Mouse (Mus musculus): ENCODE results near the gene Dcp1b. TPM values are rescaled to one million over a fixed set of nuclear protein-coding genes. Genes with fewer than 3 reads are reported as not detected.

Gene Dcp1b
- polyA plus RNA-seq, 1 experiment: 1.7 TPM

- TF ChIP-seq MAX (IDR thresholded peaks at IDR 0.05) (no peak), FOSL1 (IDR thresholded peaks at IDR 0.05; ENCODE audit: insufficient read depth, low read length, poor library complexity, severe bottlenecking) (no peak), MYOD1 (IDR thresholded peaks at IDR 0.05; ENCODE audit: control insufficient read depth, insufficient read length, low read depth) (no peak), MYOG (IDR thresholded peaks at IDR 0.05; ENCODE audit: control insufficient read depth, extremely low read depth, insufficient read length) (no peak), CEBPB (IDR thresholded peaks at IDR 0.05; ENCODE audit: low read depth) (no peak), CTCF (IDR thresholded peaks at IDR 0.05; ENCODE audit: control insufficient read depth, insufficient read depth, insufficient read length) (no peak), USF1 (IDR thresholded peaks at IDR 0.05; ENCODE audit: low read depth) (no peak)
- H3ac ChIP-seq (ENCODE audit: control insufficient read depth, insufficient read length, low read depth): no peak overlapping the region
- peaks cover 25% of the 10 kb centered on the region for H3K27me3 ChIP-seq (ENCODE audit: control insufficient read depth, insufficient read depth, insufficient read length)
- no peaks in the 10 kb centered on the region for H3K79me3 ChIP-seq (ENCODE audit: low read depth)
- H3K36me3 ChIP-seq (ENCODE audit: control insufficient read depth, insufficient read depth): no peaks in the 10 kb centered on the region
- no peaks in the 10 kb centered on the region for H3K79me2 ChIP-seq (ENCODE audit: control insufficient read depth, insufficient read depth)
- H3K4me3 ChIP-seq (ENCODE audit: insufficient read depth, poor library complexity, severe bottlenecking): no peak overlapping the region
Measured at GRCm38 (mm10) chr6:119132111-119132735, 42.8 kb upstream of the Dcp1b start.

- Histone ChIP-seq H3K36me3 (ENCODE audit: control insufficient read depth, insufficient read depth) (no peaks in the 10 kb centered on the region), H3ac (ENCODE audit: control insufficient read depth, insufficient read length, low read depth) (no peak overlapping the region), H3K79me3 (ENCODE audit: low read depth) (no peaks in the 10 kb centered on the region), H3K79me2 (ENCODE audit: control insufficient read depth, insufficient read depth) (no peaks in the 10 kb centered on the region), H3K4me3 (ENCODE audit: insufficient read depth, poor library complexity, severe bottlenecking) (no peak overlapping the region), H3K27me3 (ENCODE audit: control insufficient read depth, insufficient read depth, insufficient read length) (peaks cover 27% of the 10 kb centered on the region)
- TF ChIP-seq CEBPB (IDR thresholded peaks at IDR 0.05; ENCODE audit: low read depth) (no peak), MYOD1 (IDR thresholded peaks at IDR 0.05; ENCODE audit: control insufficient read depth, insufficient read length, low read depth) (no peak), USF1 (IDR thresholded peaks at IDR 0.05; ENCODE audit: low read depth) (no peak), CTCF (IDR thresholded peaks at IDR 0.05; ENCODE audit: control insufficient read depth, insufficient read depth, insufficient read length) (no peak), MYOG (IDR thresholded peaks at IDR 0.05; ENCODE audit: control insufficient read depth, extremely low read depth, insufficient read length) (no peak), MAX (IDR thresholded peaks at IDR 0.05) (no peak), FOSL1 (IDR thresholded peaks at IDR 0.05; ENCODE audit: insufficient read depth, low read length, poor library complexity, severe bottlenecking) (no peak)
Measured at GRCm38 (mm10) chr6:119132863-119133262, 42.2 kb upstream of the Dcp1b start.

- Histone ChIP-seq H3K79me3 (ENCODE audit: low read depth) (no peaks in the 10 kb centered on the region), H3K79me2 (ENCODE audit: control insufficient read depth, insufficient read depth) (no peaks in the 10 kb centered on the region)
- no peak for TF ChIP-seq CEBPB (IDR thresholded peaks at IDR 0.05; ENCODE audit: low read depth)
- TF ChIP-seq USF1 (IDR thresholded peaks at IDR 0.05; ENCODE audit: low read depth): no peak
- TF ChIP-seq FOSL1 (IDR thresholded peaks at IDR 0.05; ENCODE audit: insufficient read depth, low read length, poor library complexity, severe bottlenecking): no peak
- no peak for TF ChIP-seq CTCF (IDR thresholded peaks at IDR 0.05; ENCODE audit: control insufficient read depth, insufficient read depth, insufficient read length)
- TF ChIP-seq MAX (IDR thresholded peaks at IDR 0.05): no peak
- no peak for TF ChIP-seq MYOD1 (IDR thresholded peaks at IDR 0.05; ENCODE audit: control insufficient read depth, insufficient read length, low read depth)
Measured at GRCm38 (mm10) chr6:119137768-119138167, 37.3 kb upstream of the Dcp1b start.

GRCm38 (mm10) chr6:119139561-119139960 is 35.5 kb upstream of the Dcp1b start:
- H3ac ChIP-seq (ENCODE audit: control insufficient read depth, insufficient read length, low read depth): no peak overlapping the region
- H3K27me3 ChIP-seq (ENCODE audit: control insufficient read depth, insufficient read depth, insufficient read length): peaks cover 6% of the 10 kb centered on the region
- no peaks in the 10 kb centered on the region for H3K36me3 ChIP-seq (ENCODE audit: control insufficient read depth, insufficient read depth)
- H3K79me3 ChIP-seq (ENCODE audit: low read depth): no peaks in the 10 kb centered on the region
- H3K79me2 ChIP-seq (ENCODE audit: control insufficient read depth, insufficient read depth): no peaks in the 10 kb centered on the region
- TF ChIP-seq CEBPB (IDR thresholded peaks at IDR 0.05; ENCODE audit: low read depth) (no peak), FOSL1 (IDR thresholded peaks at IDR 0.05; ENCODE audit: insufficient read depth, low read length, poor library complexity, severe bottlenecking) (no peak), MYOG (IDR thresholded peaks at IDR 0.05; ENCODE audit: control insufficient read depth, extremely low read depth, insufficient read length) (no peak), CTCF (IDR thresholded peaks at IDR 0.05; ENCODE audit: control insufficient read depth, insufficient read depth, insufficient read length) (no peak), MYOD1 (IDR thresholded peaks at IDR 0.05; ENCODE audit: control insufficient read depth, insufficient read length, low read depth) (no peak), USF1 (IDR thresholded peaks at IDR 0.05; ENCODE audit: low read depth) (no peak), MAX (IDR thresholded peaks at IDR 0.05) (no peak)
- H3K4me3 ChIP-seq (ENCODE audit: insufficient read depth, poor library complexity, severe bottlenecking): no peak overlapping the region

More at GRCm38 (mm10) chr6:119137768-119138167, 37.3 kb upstream of the Dcp1b start:
- Histone ChIP-seq H3K4me3 (ENCODE audit: insufficient read depth, poor library complexity, severe bottlenecking) (no peak overlapping the region), H3K36me3 (ENCODE audit: control insufficient read depth, insufficient read depth) (no peaks in the 10 kb centered on the region), H3ac (ENCODE audit: control insufficient read depth, insufficient read length, low read depth) (no peak overlapping the region), H3K27me3 (ENCODE audit: control insufficient read depth, insufficient read depth, insufficient read length) (peaks cover 7% of the 10 kb centered on the region)

- TF ChIP-seq CEBPB (IDR thresholded peaks at IDR 0.05; ENCODE audit: low read depth) (no peak), MAX (IDR thresholded peaks at IDR 0.05) (no peak), CTCF (IDR thresholded peaks at IDR 0.05; ENCODE audit: control insufficient read depth, insufficient read depth, insufficient read length) (no peak), MYOD1 (IDR thresholded peaks at IDR 0.05; ENCODE audit: control insufficient read depth, insufficient read length, low read depth) (no peak), FOSL1 (IDR thresholded peaks at IDR 0.05; ENCODE audit: insufficient read depth, low read length, poor library complexity, severe bottlenecking) (no peak), USF1 (IDR thresholded peaks at IDR 0.05; ENCODE audit: low read depth) (no peak), MYOG (IDR thresholded peaks at IDR 0.05; ENCODE audit: control insufficient read depth, extremely low read depth, insufficient read length) (no peak)
- Histone ChIP-seq H3K79me3 (ENCODE audit: low read depth) (no peaks in the 10 kb centered on the region), H3ac (ENCODE audit: control insufficient read depth, insufficient read length, low read depth) (no peak overlapping the region)
Measured at GRCm38 (mm10) chr6:119145109-119145508, 29.9 kb upstream of the Dcp1b start.

More at GRCm38 (mm10) chr6:119145109-119145508, 29.9 kb upstream of the Dcp1b start:
- no peaks in the 10 kb centered on the region for H3K36me3 ChIP-seq (ENCODE audit: control insufficient read depth, insufficient read depth)
- no peaks in the 10 kb centered on the region for H3K27me3 ChIP-seq (ENCODE audit: control insufficient read depth, insufficient read depth, insufficient read length)
- H3K4me3 ChIP-seq (ENCODE audit: insufficient read depth, poor library complexity, severe bottlenecking): no peak overlapping the region
- no peaks in the 10 kb centered on the region for H3K79me2 ChIP-seq (ENCODE audit: control insufficient read depth, insufficient read depth)
